Mouse (Mus musculus) layer of hippocampus, adult 8-10 months (tissue): ENCODE measurements at regions not wholly inside any gene's neighbourhood (a gene's known extent, or its start where the extent isn't known, plus 50 kb on each side); places are given as distances from the start of the nearest gene placed in this dataset.
A peak's percentile ranks its signal among the peaks of the same experiment; 100 is the strongest.
"Not testable (repeated sequence)": the region's sequence is repeated elsewhere in the genome, so short reads cannot be mapped to it uniquely, and the experiment has no call there.

Experiments used
- DNase-seq, 2 experiments: peaks; one replicate each; pipeline ENCODE4 v3.0.0; 2022; ENCODE audit warnings: low spot score in 2 of 2

GRCm38 (mm10) chr10:6182400-6182799 is 260.2 kb upstream of the Rgs17 start:
- no peak for DNase-seq

- DNase-seq, result not testable (repeated sequence)
Observed at GRCm38 (mm10) chr10:6164311-6164710, 242.1 kb upstream of the Rgs17 start.

- no peak for DNase-seq
Observed at GRCm38 (mm10) chr10:6156941-6157340, 234.7 kb upstream of the Rgs17 start.

GRCm38 (mm10) chr10:6134091-6134490 is 211.9 kb upstream of the Rgs17 start:
- no peak for DNase-seq

GRCm38 (mm10) chr10:6124423-6124822 is 202.2 kb upstream of the Rgs17 start:
- DNase-seq, result not testable (repeated sequence)

- peak; percentile 9 to 33 for DNase-seq
Observed at GRCm38 (mm10) chr10:6114883-6115622, 192.9 kb upstream of the Rgs17 start.
